Mouse (Mus musculus) stomach, postnatal 0 days (tissue): ENCODE measurements at regions not wholly inside any gene's neighbourhood (a gene's known extent, or its start where the extent isn't known, plus 50 kb on each side); places are given as distances from the start of the nearest gene placed in this dataset.
A peak's percentile ranks its signal among the peaks of the same experiment; 100 is the strongest.

Experiments used
- ATAC-seq: fragments of 200-750 bp; cut with Nextera tagmentation; 2 replicates; pipeline ENCODE4 v1.8.0; 2017; ENCODE audit not compliant: low FRiP score, low TSS enrichment
- DNase-seq: peaks from one replicate; pipeline ENCODE4 v3.0.0-alpha.2; 2016; ENCODE audit warnings: low spot score
- H3K27ac ChIP-seq: fragments of 300-500 bp; sonication (generic); replicated peaks from 2 replicates; pipeline ENCODE4 v1.5.1; 2014; ENCODE audit warnings: mild to moderate bottlenecking, control low read depth
- H3K27me3 ChIP-seq: fragments of 300-500 bp; sonication (generic); 2 replicates; pipeline ENCODE4 v1.6.1; 2014; ENCODE audit warnings: low read length; ENCODE audit not compliant: control insufficient read depth, insufficient read depth
- H3K36me3 ChIP-seq: fragments of 300-500 bp; sonication (generic); 2 replicates; pipeline ENCODE4 v1.6.1; 2014; ENCODE audit warnings: low read length, mixed read lengths; ENCODE audit not compliant: control insufficient read depth, insufficient read depth
- H3K4me1 ChIP-seq: fragments of 300-500 bp; sonication (generic); replicated peaks from 2 replicates; pipeline ENCODE4 v1.6.1; 2014; ENCODE audit warnings: antibody characterized with exemption; ENCODE audit not compliant: control insufficient read depth, insufficient read depth
- H3K4me2 ChIP-seq: fragments of 300-500 bp; sonication (generic); replicated peaks from 2 replicates; pipeline ENCODE4 v1.6.1; 2014; ENCODE audit warnings: low read depth, mild to moderate bottlenecking, control low read depth, moderate library complexity
- H3K4me3 ChIP-seq: fragments of 300-500 bp; sonication (generic); 2 replicates; pipeline ENCODE4 v1.5.1; 2014; ENCODE audit warnings: low read depth, low read length, control low read depth
- H3K9ac ChIP-seq: fragments of 300-500 bp; sonication (generic); 2 replicates; pipeline ENCODE4 v1.6.1; 2014; ENCODE audit warnings: mild to moderate bottlenecking, low read length, control low read depth, mixed read lengths
- H3K9me3 ChIP-seq: fragments of 300-500 bp; sonication (generic); 2 replicates; pipeline ENCODE4 v1.6.1; 2016; ENCODE audit warnings: low read length; ENCODE audit not compliant: control insufficient read depth
- CTCF ChIP-seq: IDR thresholded peaks from 2 replicates; pipeline ENCODE4 v1.5.1; 2016; ENCODE audit warnings: antibody characterized with exemption, low read depth, mild to moderate bottlenecking, moderate library complexity
- EP300 ChIP-seq: optimal IDR thresholded peaks from 2 replicates; pipeline ENCODE3; 2016; ENCODE audit warnings: antibody characterized with exemption
- WGBS: fragments of 180-500 bp; shearing (Covaris S2); extraction: QIAGEN DNeasy Blood & Tissue Kit; methylation state at CpG from one replicate; pipeline ENCODE4 v1.1.7; 2014; 5-methylcytosine and 5-hydroxymethylcytosine counted together

GRCm38 (mm10) chr10:17653785-17654184, 69.2 kb upstream of the Cited2 start:
- no peak for TF ChIP-seq EP300
- no peak for TF ChIP-seq CTCF
- H3K27ac ChIP-seq: no peak overlapping the region
- no peak overlapping the region for H3K4me3 ChIP-seq
- no peak for ATAC-seq
- no peak for DNase-seq
- H3K4me1 ChIP-seq: no peaks in the 10 kb centered on the region
- no peaks in the 10 kb centered on the region for H3K9me3 ChIP-seq
- H3K36me3 ChIP-seq: no peaks in the 10 kb centered on the region
- WGBS: 63% methylated on average over 9 of the region's 9 CpGs
- no peak overlapping the region for H3K9ac ChIP-seq
- no peaks in the 10 kb centered on the region for H3K27me3 ChIP-seq
- H3K4me2 ChIP-seq: no peak overlapping the region

DNA sequence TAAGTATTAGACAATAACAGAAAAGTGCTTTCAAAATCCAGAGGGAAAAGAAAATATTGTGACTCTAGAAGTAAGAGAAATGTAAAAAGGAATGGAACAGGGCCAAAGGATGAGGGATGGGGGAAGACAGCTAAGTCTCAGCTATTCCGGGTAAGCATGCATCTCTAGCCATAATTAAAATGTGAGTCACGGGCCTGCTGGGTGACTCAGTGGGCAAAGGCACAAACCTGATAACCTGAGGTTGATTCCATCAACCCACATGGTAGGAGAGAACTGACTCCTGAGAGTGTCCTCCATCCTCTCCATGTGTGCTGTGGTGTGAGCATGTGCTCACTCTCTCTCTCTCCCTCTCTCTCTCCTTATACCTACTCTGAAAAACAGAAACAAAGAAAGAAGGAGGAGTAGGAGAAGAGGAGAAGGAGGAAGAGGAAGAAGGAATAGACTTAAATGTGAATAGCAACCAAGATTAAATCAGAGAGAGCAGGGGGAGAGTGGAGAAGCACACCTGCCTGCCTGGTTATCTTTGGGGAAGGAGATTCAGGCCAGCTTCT, 68.6 kb upstream of the Cited2 start:
- TF ChIP-seq CTCF: no peak
- TF ChIP-seq EP300: no peak
- Histone ChIP-seq H3K27me3 (no peaks in the 10 kb centered on the region), H3K4me3 (no peak overlapping the region), H3K4me1 (no peaks in the 10 kb centered on the region), H3K36me3 (no peaks in the 10 kb centered on the region), H3K9ac (no peak overlapping the region), H3K4me2 (no peak overlapping the region), H3K27ac (no peak overlapping the region), H3K9me3 (no peaks in the 10 kb centered on the region)
- ATAC-seq (peak; percentile 61), DNase-seq (peak; percentile 29)
- 44% methylated on average over 2 of the region's 2 CpGs for WGBS

- no peaks in the 10 kb centered on the region for H3K4me1 ChIP-seq
Observed at GRCm38 (mm10) chr10:17655459-17656051, 67.5 kb upstream of the Cited2 start.

DNA sequence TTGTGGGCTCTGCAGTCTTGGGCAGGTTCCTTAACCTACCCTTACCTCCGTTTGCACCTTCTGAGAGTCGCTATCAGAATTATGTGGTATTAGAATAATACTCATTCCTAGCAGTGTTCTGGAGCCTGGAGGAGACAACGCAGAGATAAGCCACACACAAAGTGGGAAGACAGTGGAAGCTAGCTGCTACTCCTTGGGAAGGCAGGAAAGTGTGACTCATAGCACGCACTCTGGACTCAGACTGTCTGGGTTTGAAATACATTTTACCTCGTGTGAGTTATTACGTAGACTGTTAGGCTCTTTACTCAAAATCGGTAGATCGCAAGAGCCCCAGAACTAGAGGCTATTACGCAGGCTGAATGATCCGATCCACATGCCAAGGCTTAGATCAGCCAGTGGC, 66.7 kb upstream of the Cited2 start:
- 67% methylated on average over 10 of the region's 10 CpGs for WGBS
- no peaks in the 10 kb centered on the region for H3K36me3 ChIP-seq
- TF ChIP-seq EP300 (no peak), CTCF (no peak)
- H3K27me3 ChIP-seq: no peaks in the 10 kb centered on the region
- no peak overlapping the region for H3K9ac ChIP-seq
- H3K4me2 ChIP-seq: no peak overlapping the region
- H3K4me3 ChIP-seq: no peak overlapping the region
- H3K27ac ChIP-seq: no peak overlapping the region
- no peaks in the 10 kb centered on the region for H3K9me3 ChIP-seq
- DNase-seq (no peak), ATAC-seq (no peak)
- H3K4me1 ChIP-seq: no peaks in the 10 kb centered on the region

More at GRCm38 (mm10) chr10:17655459-17656051, 67.5 kb upstream of the Cited2 start:
- TF ChIP-seq EP300: no peak
- no peak for TF ChIP-seq CTCF
- DNase-seq: no peak
- Histone ChIP-seq H3K36me3 (no peaks in the 10 kb centered on the region), H3K9me3 (no peaks in the 10 kb centered on the region), H3K9ac (no peak overlapping the region), H3K27ac (no peak overlapping the region), H3K27me3 (no peaks in the 10 kb centered on the region), H3K4me3 (no peak overlapping the region), H3K4me2 (no peak overlapping the region)
- 74% methylated on average over 10 of the region's 10 CpGs for WGBS
- ATAC-seq: no peak

DNA sequence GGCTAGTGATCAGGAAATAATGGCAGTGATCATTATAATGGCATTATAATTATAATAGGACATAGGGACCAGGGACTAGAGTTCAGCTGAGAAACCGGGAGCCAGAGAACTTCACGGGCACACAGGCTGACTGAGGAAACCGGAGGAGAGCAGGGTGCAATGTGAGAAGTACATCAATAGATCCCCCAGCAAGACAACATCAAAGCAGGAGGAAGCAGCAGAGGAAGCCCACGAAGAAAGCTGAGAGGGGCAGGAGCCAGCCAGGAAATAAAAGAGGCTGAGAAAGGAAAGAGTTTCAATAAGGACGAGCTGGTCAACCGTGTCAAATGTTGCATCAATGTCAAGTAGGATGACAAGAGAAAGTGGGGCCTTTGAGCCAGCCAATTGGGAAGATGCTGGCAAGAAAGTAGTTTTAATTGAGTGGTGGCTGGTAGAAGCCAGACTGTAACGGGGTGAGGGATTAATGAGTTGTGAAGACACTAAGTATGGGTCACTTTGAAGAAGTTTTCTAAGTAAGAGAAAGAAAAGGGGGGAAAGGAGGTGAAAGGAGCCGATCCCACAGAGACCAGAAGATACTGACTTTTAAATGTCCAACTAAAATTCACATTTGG, 66.0 kb upstream of the Cited2 start:
- H3K9ac ChIP-seq: no peak overlapping the region
- ATAC-seq (no peak), DNase-seq (no peak)
- H3K4me1 ChIP-seq: no peaks in the 10 kb centered on the region
- 51% methylated on average over 8 of the region's 8 CpGs for WGBS
- TF ChIP-seq EP300 (no peak), CTCF (no peak)
- no peaks in the 10 kb centered on the region for H3K9me3 ChIP-seq
- no peak overlapping the region for H3K27ac ChIP-seq
- no peaks in the 10 kb centered on the region for H3K27me3 ChIP-seq
- no peak overlapping the region for H3K4me3 ChIP-seq
- no peaks in the 10 kb centered on the region for H3K36me3 ChIP-seq
- no peak overlapping the region for H3K4me2 ChIP-seq

GRCm38 (mm10) chr10:17659575-17659974, 63.4 kb upstream of the Cited2 start:
- Histone ChIP-seq H3K36me3 (no peaks in the 10 kb centered on the region), H3K9me3 (no peaks in the 10 kb centered on the region), H3K9ac (no peak overlapping the region), H3K27ac (no peak overlapping the region), H3K4me3 (no peak overlapping the region), H3K27me3 (no peaks in the 10 kb centered on the region), H3K4me1 (no peaks in the 10 kb centered on the region), H3K4me2 (no peak overlapping the region)
- WGBS: 92% methylated on average over 9 of the region's 9 CpGs
- ATAC-seq (no peak), DNase-seq (no peak)
- no peak for TF ChIP-seq CTCF
- TF ChIP-seq EP300: no peak
